Mouse (Mus musculus): ENCODE results near the gene Cadm3. TPM values are rescaled to one million over a fixed set of nuclear protein-coding genes. Genes with fewer than 3 reads are reported as not detected.
A peak's percentile ranks its signal among the peaks of the same experiment; 100 is the strongest.

The Cadm3 gene
- polyA plus RNA-seq, 1 experiment from 2014 or later, result 138 TPM

GRCm38 (mm10) chr1:173348527-173348926 lies 19.0 kb downstream of the Cadm3 start:
- H3K9me3 ChIP-seq (ENCODE audit: control insufficient read depth, low read length), result no peaks in the 10 kb centered on the region
- 4% methylated on average over 1 of the region's 1 CpGs for WGBS
- H3K36me3 ChIP-seq (replicated peaks; ENCODE audit: control insufficient read depth, insufficient read depth), result peaks cover 32% of the 10 kb centered on the region
- no peak overlapping the region for H3K4me3 ChIP-seq (replicated peaks; ENCODE audit: low read length)
- H3K4me2 ChIP-seq (replicated peaks), result no peak overlapping the region
- no peak for DNase-seq (ENCODE audit: low spot score)
- no peak overlapping the region for H3K9ac ChIP-seq
- no peak for ATAC-seq (ENCODE audit: low FRiP score)
- no peak overlapping the region for H3K27ac ChIP-seq
- H3K27me3 ChIP-seq (ENCODE audit: control insufficient read depth, insufficient read depth, low read length), result no peaks in the 10 kb centered on the region
- peaks cover 16% of the 10 kb centered on the region; the same call in 1 of the 2 replicates for H3K4me1 ChIP-seq (replicated peaks; ENCODE audit: control insufficient read depth, insufficient read depth, low read length)

GRCm38 (mm10) chr1:173345112-173345511 lies 22.4 kb downstream of the Cadm3 start:
- DNase-seq (ENCODE audit: low spot score) (no peak), ATAC-seq (ENCODE audit: low FRiP score) (no peak)
- 0 out of 2 replicates have a peak, but pooled peaks cover 4% of the 10 kb centered on the region for H3K4me1 ChIP-seq (replicated peaks; ENCODE audit: control insufficient read depth, insufficient read depth, low read length)
- 93% methylated on average over 4 of the region's 4 CpGs for WGBS
- H3K4me3 ChIP-seq (replicated peaks; ENCODE audit: low read length), result no peak overlapping the region
- H3K9me3 ChIP-seq (ENCODE audit: control insufficient read depth, low read length), result no peaks in the 10 kb centered on the region
- no peaks in the 10 kb centered on the region for H3K27me3 ChIP-seq (ENCODE audit: control insufficient read depth, insufficient read depth, low read length)
- peaks cover 64% of the 10 kb centered on the region for H3K36me3 ChIP-seq (replicated peaks; ENCODE audit: control insufficient read depth, insufficient read depth)
- H3K27ac ChIP-seq, result no peak overlapping the region
- H3K4me2 ChIP-seq (replicated peaks), result no peak overlapping the region
- no peak overlapping the region for H3K9ac ChIP-seq

- 41% methylated on average over 3 of the region's 3 CpGs for WGBS
- DNase-seq (ENCODE audit: low spot score) (no peak), ATAC-seq (ENCODE audit: low FRiP score) (no peak)
- H3K27ac ChIP-seq, result peak overlapping the region; percentile 38; the same call in 1 of the 2 replicates
- no peaks in the 10 kb centered on the region for H3K27me3 ChIP-seq (ENCODE audit: control insufficient read depth, insufficient read depth, low read length)
- H3K9me3 ChIP-seq (ENCODE audit: control insufficient read depth, low read length), result no peaks in the 10 kb centered on the region
- H3K36me3 ChIP-seq (replicated peaks; ENCODE audit: control insufficient read depth, insufficient read depth), result peaks cover 73% of the 10 kb centered on the region
- no peak overlapping the region for H3K4me2 ChIP-seq (replicated peaks)
- H3K9ac ChIP-seq, result no peak overlapping the region
- no peaks in the 10 kb centered on the region for H3K4me1 ChIP-seq (replicated peaks; ENCODE audit: control insufficient read depth, insufficient read depth, low read length)
- no peak overlapping the region for H3K4me3 ChIP-seq (replicated peaks; ENCODE audit: low read length)
These were observed 23.6 kb downstream of the Cadm3 start for GRCm38 (mm10) chr1:173343934-173344333.

DNA sequence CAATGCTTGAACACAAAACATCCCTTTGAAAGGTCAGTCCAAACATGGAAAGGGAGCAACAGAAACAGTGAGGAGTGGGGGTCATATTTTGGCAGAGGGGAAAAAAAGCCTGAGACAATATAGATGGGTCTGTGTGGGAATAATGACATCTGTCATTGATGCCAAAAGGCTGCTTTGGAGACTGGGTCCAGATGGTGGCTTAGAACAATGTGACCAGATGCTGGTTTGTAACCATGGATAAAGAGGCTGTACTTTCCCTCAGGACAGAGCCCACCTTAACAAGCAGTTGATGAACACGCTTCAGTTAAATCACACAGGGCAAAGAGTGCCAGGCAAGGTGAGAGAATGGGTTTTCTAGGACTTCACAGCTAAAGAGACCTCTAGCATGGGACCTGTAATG lies 25.1 kb downstream of the Cadm3 start:
- no peaks in the 10 kb centered on the region for H3K9me3 ChIP-seq (ENCODE audit: control insufficient read depth, low read length)
- H3K9ac ChIP-seq, result no peak overlapping the region
- no peak for DNase-seq (ENCODE audit: low spot score)
- 32% methylated on average over 1 of the region's 1 CpGs for WGBS
- H3K27me3 ChIP-seq (ENCODE audit: control insufficient read depth, insufficient read depth, low read length), result no peaks in the 10 kb centered on the region
- 0 out of 2 replicates have a peak, but pooled peaks have one; percentile 9 for ATAC-seq (ENCODE audit: low FRiP score)
- no peak overlapping the region for H3K4me2 ChIP-seq (replicated peaks)
- H3K4me3 ChIP-seq (replicated peaks; ENCODE audit: low read length), result no peak overlapping the region
- H3K36me3 ChIP-seq (replicated peaks; ENCODE audit: control insufficient read depth, insufficient read depth), result peaks cover 87% of the 10 kb centered on the region
- H3K4me1 ChIP-seq (replicated peaks; ENCODE audit: control insufficient read depth, insufficient read depth, low read length), result no peaks in the 10 kb centered on the region
- no peak overlapping the region for H3K27ac ChIP-seq

DNA sequence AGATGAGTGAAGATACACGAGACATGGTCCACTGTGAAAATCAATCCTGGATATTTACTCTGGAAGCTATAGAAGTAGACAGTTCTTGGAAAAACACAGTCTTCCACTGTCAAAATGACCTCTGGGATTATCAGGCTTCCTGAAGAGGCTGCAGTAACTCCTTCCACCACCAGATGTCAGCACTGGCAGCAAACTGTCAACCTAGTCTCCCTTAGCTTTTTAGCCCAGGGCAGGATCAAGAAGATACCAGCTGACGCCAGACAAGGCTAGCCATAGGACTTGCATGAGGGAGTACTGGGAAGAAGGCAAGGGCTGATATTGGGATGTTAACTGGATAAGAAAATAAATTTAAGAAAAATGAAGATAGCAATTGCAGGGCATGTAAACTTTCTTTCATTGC lies 28.0 kb downstream of the Cadm3 start:
- no peaks in the 10 kb centered on the region for H3K9me3 ChIP-seq (ENCODE audit: control insufficient read depth, low read length)
- ATAC-seq (ENCODE audit: low FRiP score) (peak; percentile 72), DNase-seq (ENCODE audit: low spot score) (peak; percentile 91)
- H3K36me3 ChIP-seq (replicated peaks; ENCODE audit: control insufficient read depth, insufficient read depth), result peaks cover 85% of the 10 kb centered on the region
- no peak overlapping the region for H3K27ac ChIP-seq
- WGBS, result 6% methylated on average over 2 of the region's 2 CpGs
- H3K4me3 ChIP-seq (replicated peaks; ENCODE audit: low read length), result no peak overlapping the region
- no peaks in the 10 kb centered on the region; the same call in 1 of the 2 replicates for H3K4me1 ChIP-seq (replicated peaks; ENCODE audit: control insufficient read depth, insufficient read depth, low read length)
- no peak overlapping the region for H3K4me2 ChIP-seq (replicated peaks)
- H3K27me3 ChIP-seq (ENCODE audit: control insufficient read depth, insufficient read depth, low read length), result no peaks in the 10 kb centered on the region
- H3K9ac ChIP-seq, result no peak overlapping the region

GRCm38 (mm10) chr1:173337008-173337407 lies 30.5 kb downstream of the Cadm3 start:
- Histone ChIP-seq H3K4me3 (replicated peaks; ENCODE audit: low read length) (no peak overlapping the region), H3K9me3 (ENCODE audit: control insufficient read depth, low read length) (no peaks in the 10 kb centered on the region), H3K9ac (no peak overlapping the region), H3K4me1 (replicated peaks; ENCODE audit: control insufficient read depth, insufficient read depth, low read length) (no peaks in the 10 kb centered on the region; the same call in 1 of the 2 replicates), H3K27me3 (ENCODE audit: control insufficient read depth, insufficient read depth, low read length) (no peaks in the 10 kb centered on the region), H3K4me2 (replicated peaks) (no peak overlapping the region), H3K27ac (no peak overlapping the region), H3K36me3 (replicated peaks; ENCODE audit: control insufficient read depth, insufficient read depth) (peaks cover 60% of the 10 kb centered on the region)
- no peak for DNase-seq (ENCODE audit: low spot score)
- no peak for ATAC-seq (ENCODE audit: low FRiP score)
- 92% methylated on average over 10 of the region's 10 CpGs for WGBS

DNA sequence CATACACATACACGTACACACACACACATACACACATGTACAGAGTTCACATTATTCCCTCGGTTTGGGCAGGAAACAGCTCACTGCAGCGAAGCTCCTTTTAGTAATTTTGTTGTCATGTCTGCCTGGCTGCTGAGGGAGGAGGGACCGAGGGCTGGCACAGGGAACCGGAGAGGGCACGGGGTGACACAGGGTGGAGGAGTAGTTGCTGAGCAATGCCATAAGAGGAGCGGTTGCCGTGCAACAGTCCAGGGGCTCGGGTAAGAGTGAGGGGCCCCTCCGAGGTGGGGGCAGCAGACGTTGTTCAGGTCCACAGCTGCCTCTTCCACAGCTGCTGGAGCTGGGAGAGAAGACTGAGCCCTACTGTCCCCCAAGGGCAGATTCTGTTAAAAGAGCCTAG lies 31.6 kb downstream of the Cadm3 start:
- Histone ChIP-seq H3K9me3 (ENCODE audit: control insufficient read depth, low read length) (no peaks in the 10 kb centered on the region), H3K27ac (no peak overlapping the region)

DNA sequence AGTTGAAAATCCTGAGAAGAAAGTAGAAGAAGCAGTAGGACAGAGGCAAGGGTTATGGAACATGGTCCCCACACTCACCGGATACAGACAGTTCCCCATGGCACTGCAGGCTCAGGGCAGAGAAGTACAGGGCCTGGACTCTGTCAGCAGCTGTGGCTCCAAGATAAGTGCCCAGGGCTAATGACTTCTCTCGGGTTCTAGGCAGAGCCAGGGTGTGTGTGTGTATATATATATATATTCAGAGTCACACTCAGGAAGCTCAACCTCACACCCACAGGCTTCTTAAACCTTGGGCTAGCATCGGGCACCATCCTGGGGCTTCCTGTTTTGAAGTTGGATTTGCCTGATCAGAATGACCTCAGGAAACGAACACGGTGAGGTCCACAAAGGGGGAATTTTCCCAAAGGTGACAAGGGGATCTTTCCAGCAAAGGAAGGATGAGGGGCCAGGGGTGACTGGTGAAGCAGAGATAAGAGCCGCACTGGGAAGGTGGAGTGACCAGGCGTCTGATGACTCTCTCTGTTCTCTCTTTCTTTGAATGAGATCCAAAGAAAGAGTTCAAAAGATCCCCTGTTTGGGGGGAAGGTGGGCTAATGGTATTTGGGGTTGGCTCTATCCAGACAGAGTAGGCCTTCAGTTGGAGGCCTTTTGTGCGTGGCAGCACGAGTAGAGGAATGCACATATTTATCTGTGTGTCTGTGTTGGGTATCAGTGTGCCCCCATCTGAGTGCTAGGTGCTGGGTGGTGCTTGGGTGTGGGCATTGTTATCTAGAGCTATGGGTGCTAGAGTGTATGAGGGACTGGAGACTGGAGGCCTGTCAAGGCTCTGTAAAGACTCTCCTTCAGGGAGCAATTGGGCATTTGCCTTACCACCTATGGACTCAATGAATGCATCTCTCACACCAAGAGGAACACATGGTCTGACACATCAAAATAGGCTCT lies 33.9 kb downstream of the Cadm3 start, which contains the start of gene Ackr1:
Ackr1 (minus strand) TSS at position 439 of the 942 bp plus-strand sequence.
- Histone ChIP-seq H3K4me1 (replicated peaks; ENCODE audit: control insufficient read depth, insufficient read depth, low read length) (no peaks in the 10 kb centered on the region; the same call in none of the 2 replicates), H3K36me3 (replicated peaks; ENCODE audit: control insufficient read depth, insufficient read depth) (peaks cover 31% of the 10 kb centered on the region), H3K9ac (no peak within 1 kb of the TSS), H3K27ac (no peak within 1 kb of the TSS), H3K9me3 (ENCODE audit: control insufficient read depth, low read length) (no peaks in the 10 kb centered on the region), H3K27me3 (ENCODE audit: control insufficient read depth, insufficient read depth, low read length) (no peaks in the 10 kb centered on the region), H3K4me3 (replicated peaks; ENCODE audit: low read length) (no peak within 1 kb of the TSS), H3K4me2 (replicated peaks) (no peak within 1 kb of the TSS)
- no peak for DNase-seq (ENCODE audit: low spot score)
- WGBS, result 77% methylated on average over 9 of the region's 9 CpGs
- no peak for ATAC-seq (ENCODE audit: low FRiP score)

More for the DNA sequence above, 31.6 kb downstream of the Cadm3 start:
- Histone ChIP-seq H3K4me1 (replicated peaks; ENCODE audit: control insufficient read depth, insufficient read depth, low read length) (no peaks in the 10 kb centered on the region; the same call in 1 of the 2 replicates), H3K9ac (no peak overlapping the region), H3K4me2 (replicated peaks) (no peak overlapping the region), H3K4me3 (replicated peaks; ENCODE audit: low read length) (no peak overlapping the region), H3K27me3 (ENCODE audit: control insufficient read depth, insufficient read depth, low read length) (no peaks in the 10 kb centered on the region), H3K36me3 (replicated peaks; ENCODE audit: control insufficient read depth, insufficient read depth) (peaks cover 51% of the 10 kb centered on the region)
- ATAC-seq (ENCODE audit: low FRiP score) (no peak), DNase-seq (ENCODE audit: low spot score) (no peak)
- 38% methylated on average over 11 of the region's 11 CpGs for WGBS

GRCm38 (mm10) chr1:173332418-173332817 lies 35.1 kb downstream of the Cadm3 start:
- no peak overlapping the region for H3K27ac ChIP-seq

More at GRCm38 (mm10) chr1:173332418-173332817, 35.1 kb downstream of the Cadm3 start:
- H3K4me2 ChIP-seq (replicated peaks), result no peak overlapping the region
- no peaks in the 10 kb centered on the region for H3K27me3 ChIP-seq (ENCODE audit: control insufficient read depth, insufficient read depth, low read length)
- H3K9me3 ChIP-seq (ENCODE audit: control insufficient read depth, low read length), result no peaks in the 10 kb centered on the region
- H3K9ac ChIP-seq, result no peak overlapping the region
- no peaks in the 10 kb centered on the region; the same call in none of the 2 replicates for H3K4me1 ChIP-seq (replicated peaks; ENCODE audit: control insufficient read depth, insufficient read depth, low read length)
- peaks cover 20% of the 10 kb centered on the region for H3K36me3 ChIP-seq (replicated peaks; ENCODE audit: control insufficient read depth, insufficient read depth)
- ATAC-seq (ENCODE audit: low FRiP score), result no peak
- no peak overlapping the region for H3K4me3 ChIP-seq (replicated peaks; ENCODE audit: low read length)
- 92% methylated on average over 5 of the region's 5 CpGs for WGBS
- DNase-seq (ENCODE audit: low spot score), result no peak

Data from hindbrain, embryonic 14.5 days (tissue).